Mouse (Mus musculus) cortical plate, adult 2 months (tissue): Measurements from ENCODE around the gene Mxd1. TPM values are rescaled to one million over a fixed set of nuclear protein-coding genes. Genes with fewer than 3 reads are reported as not detected.
A peak's percentile ranks its signal among the peaks of the same experiment; 100 is the strongest.

Source experiments
- H3K27ac ChIP-seq: fragments of 200-500 bp; 2 replicates; pipeline ENCODE4 v1.5.1; 2012; ENCODE audit warnings: low read length, control low read depth, inconsistent platforms; ENCODE audit not compliant: insufficient read depth
- H3K4me1 ChIP-seq: fragments of 200-500 bp; 2 replicates; pipeline ENCODE4 v1.6.1; 2011; ENCODE audit warnings: low read length; ENCODE audit not compliant: control insufficient read depth, insufficient read depth
- H3K4me3 ChIP-seq: fragments of 200-500 bp; 2 replicates; pipeline ENCODE4 v1.5.1; 2011; ENCODE audit warnings: mild to moderate bottlenecking, low read length, control low read depth; ENCODE audit not compliant: insufficient read depth
- CTCF ChIP-seq: fragments of 200-500 bp; IDR thresholded peaks from 2 replicates; pipeline ENCODE4 v1.5.1; 2011; ENCODE audit warnings: mild to moderate bottlenecking, control low read depth, low read length; ENCODE audit not compliant: insufficient read depth; ENCODE audit errors: extremely low read depth
- POLR2A ChIP-seq: fragments of 200-500 bp; IDR thresholded peaks from 2 replicates; pipeline ENCODE4 v1.6.1; 2011; ENCODE audit warnings: mild to moderate bottlenecking, low read length, control low read depth; ENCODE audit not compliant: insufficient read depth; ENCODE audit errors: extremely low read depth
- polyA plus RNA-seq: library from polyadenylated mRNA; depleted of rRNA; stranded (reverse); fragments of >200 nt; gene quantifications from 2 replicates; pipeline ENCODE4 v1.2.3, GENCODE M21; 2012

Mxd1 gene
- polyA plus RNA-seq, 1 experiment = 20.6 TPM

GRCm38 (mm10) chr6:86683872-86684654 is 15.1 kb upstream of the Mxd1 start, which contains the start of gene Snrnp27:
Snrnp27 (minus strand) TSS chr6:86684522.
- Histone ChIP-seq H3K27ac (peak within 1 kb of the TSS; percentile 37; the same call in 1 of the 2 replicates), H3K4me3 (peak within 1 kb of the TSS; percentile 92), H3K4me1 (peaks cover 1% of the 10 kb centered on the region; the same call in 1 of the 2 replicates)
- peak; percentile 75; the same call in 1 of the 2 replicates for TF ChIP-seq POLR2A
- no peak for TF ChIP-seq CTCF

GRCm38 (mm10) chr6:86681289-86681688 is 12.3 kb upstream of the Mxd1 start:
- no peak overlapping the region for H3K27ac ChIP-seq
- no peak overlapping the region for H3K4me3 ChIP-seq
- peaks cover 1% of the 10 kb centered on the region; the same call in 1 of the 2 replicates for H3K4me1 ChIP-seq
- TF ChIP-seq CTCF (no peak), POLR2A (no peak)

- H3K4me1 ChIP-seq = peaks cover 1% of the 10 kb centered on the region; the same call in 1 of the 2 replicates
- no peak for TF ChIP-seq CTCF
- no peak for TF ChIP-seq POLR2A
- no peak overlapping the region for H3K4me3 ChIP-seq
- no peak overlapping the region for H3K27ac ChIP-seq
Measured at GRCm38 (mm10) chr6:86678341-86678740, 9.4 kb upstream of the Mxd1 start.

- Histone ChIP-seq H3K4me3 (no peak overlapping the region), H3K27ac (no peak overlapping the region), H3K4me1 (peaks cover 7% of the 10 kb centered on the region; the same call in 1 of the 2 replicates)
- TF ChIP-seq CTCF = peak; percentile 82
- no peak for TF ChIP-seq POLR2A
Measured at GRCm38 (mm10) chr6:86670873-86671272, 1.9 kb upstream of the Mxd1 start.

GRCm38 (mm10) chr6:86669240-86669727 is 323 bp upstream of the Mxd1 start:
- TF ChIP-seq CTCF (no peak), POLR2A (peak; percentile 35; the same call in 1 of the 2 replicates)
- Histone ChIP-seq H3K4me3 (peak overlapping the region; percentile 53), H3K4me1 (peaks cover 9% of the 10 kb centered on the region), H3K27ac (0 out of 2 replicates have a peak overlapping the region, but pooled peaks have one; percentile 14)

GRCm38 (mm10) chr6:86667061-86667460 is 1.9 kb downstream of the Mxd1 start:
- Histone ChIP-seq H3K27ac (no peak overlapping the region), H3K4me1 (peaks cover 9% of the 10 kb centered on the region), H3K4me3 (no peak overlapping the region; the same call in 1 of the 2 replicates)
- no peak for TF ChIP-seq POLR2A
- TF ChIP-seq CTCF = no peak

GRCm38 (mm10) chr6:86665560-86666307 is 3.2 kb downstream of the Mxd1 start:
- no peak overlapping the region for H3K27ac ChIP-seq
- TF ChIP-seq CTCF (no peak), POLR2A (no peak)
- no peak overlapping the region for H3K4me3 ChIP-seq
- peaks cover 9% of the 10 kb centered on the region for H3K4me1 ChIP-seq

- Histone ChIP-seq H3K4me1 (peaks cover 9% of the 10 kb centered on the region), H3K27ac (no peak overlapping the region), H3K4me3 (no peak overlapping the region)
- TF ChIP-seq POLR2A (no peak), CTCF (no peak)
Measured at GRCm38 (mm10) chr6:86665076-86665475, 3.9 kb downstream of the Mxd1 start.

- Histone ChIP-seq H3K4me3 (no peak overlapping the region), H3K4me1 (peaks cover 2% of the 10 kb centered on the region; the same call in 1 of the 2 replicates), H3K27ac (no peak overlapping the region)
- TF ChIP-seq POLR2A (no peak), CTCF (no peak)
Measured at GRCm38 (mm10) chr6:86660161-86660877, 8.6 kb downstream of the Mxd1 start.
